Mouse (Mus musculus) heart, embryonic 10.5 days (tissue): ENCODE data around the gene Slamf1. TPM values are rescaled to one million over a fixed set of nuclear protein-coding genes. Genes with fewer than 3 reads are reported as not detected.

Experiments used
- DNase-seq: peaks from one replicate; pipeline ENCODE4 v3.0.0-alpha.2; 2017; ENCODE audit warnings: low spot score
- H3K27ac ChIP-seq: fragments of 300-500 bp; sonication (generic); 2 replicates; pipeline ENCODE4 v1.5.1; 2016; ENCODE audit warnings: mild to moderate bottlenecking
- H3K27me3 ChIP-seq: fragments of 300-500 bp; sonication (generic); 2 replicates; pipeline ENCODE4 v1.6.1; 2016; ENCODE audit warnings: mild to moderate bottlenecking; ENCODE audit not compliant: poor library complexity, insufficient read depth, severe bottlenecking
- H3K36me3 ChIP-seq: fragments of 300-500 bp; sonication (generic); 2 replicates; pipeline ENCODE4 v1.6.1; 2016; ENCODE audit warnings: mild to moderate bottlenecking, moderate library complexity
- H3K4me1 ChIP-seq: fragments of 300-500 bp; sonication (generic); 2 replicates; pipeline ENCODE4 v1.6.1; 2016; ENCODE audit warnings: mild to moderate bottlenecking
- H3K4me3 ChIP-seq: fragments of 300-500 bp; sonication (generic); 2 replicates; pipeline ENCODE4 v1.5.1; 2016; ENCODE audit warnings: mild to moderate bottlenecking, moderate library complexity
- H3K9me3 ChIP-seq: fragments of 300-500 bp; sonication (generic); 2 replicates; pipeline ENCODE4 v1.6.1; 2016; ENCODE audit warnings: mild to moderate bottlenecking, moderate library complexity
- WGBS: fragments of 180-500 bp; shearing (Covaris S2); methylation state at CpG from one replicate; pipeline ENCODE4 v1.1.7; 2016; 5-methylcytosine and 5-hydroxymethylcytosine counted together
- polyA plus RNA-seq: library from polyadenylated mRNA; unstranded; fragments of >200 nt; fragmentation: Nextera tagmentation; extraction: Ambion mirVana; gene quantifications from 2 replicates; pipeline ENCODE4 v1.2.1, GENCODE M21; 2016

Gene Slamf1
- polyA plus RNA-seq, result 0.26 and 0.36 TPM in 2 replicates

DNA sequence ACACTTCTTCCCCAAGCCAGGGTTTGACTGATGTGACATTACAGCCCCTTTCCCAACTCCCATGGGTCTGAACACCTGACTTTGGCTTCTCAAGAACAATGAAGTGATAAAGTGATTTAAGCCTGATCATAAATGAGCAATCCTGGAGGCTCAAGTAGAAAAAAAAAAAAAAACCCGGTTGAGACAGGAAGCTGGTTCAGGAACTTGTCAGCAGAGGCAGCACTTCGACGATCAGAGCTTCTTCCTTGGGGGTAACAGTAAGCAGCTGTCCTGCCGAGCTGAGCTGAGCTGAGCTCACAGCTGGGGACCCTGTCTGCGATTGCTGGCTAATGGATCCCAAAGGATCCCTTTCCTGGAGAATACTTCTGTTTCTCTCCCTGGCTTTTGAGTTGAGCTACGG lies at the start of gene Slamf1:
Slamf1 (plus strand) TSS at position 230 of the 400 bp plus-strand sequence.
- H3K36me3 ChIP-seq, result no peaks in the 10 kb centered on the region
- WGBS, result 16% methylated on average over 6 of the region's 6 CpGs
- DNase-seq, result no peak

GRCm38 (mm10) chr1:171731195-171731594 lies 35.7 kb upstream of the Slamf1 start:
- peaks cover 9% of the 10 kb centered on the region; the same call in 1 of the 2 replicates for H3K9me3 ChIP-seq
- H3K4me3 ChIP-seq, result no peak overlapping the region
- no peak overlapping the region for H3K27ac ChIP-seq
- no peak for DNase-seq
- H3K27me3 ChIP-seq, result no peaks in the 10 kb centered on the region
- no peaks in the 10 kb centered on the region for H3K4me1 ChIP-seq
- no peaks in the 10 kb centered on the region for H3K36me3 ChIP-seq

More for the DNA sequence above, at the start of gene Slamf1:
- no peak within 1 kb of the TSS for H3K4me3 ChIP-seq
- no peak within 1 kb of the TSS for H3K27ac ChIP-seq
- no peaks in the 10 kb centered on the region for H3K27me3 ChIP-seq
- H3K4me1 ChIP-seq, result peaks cover 2% of the 10 kb centered on the region; the same call in 1 of the 2 replicates
- no peaks in the 10 kb centered on the region for H3K9me3 ChIP-seq

GRCm38 (mm10) chr1:171734898-171735297 lies 32.0 kb upstream of the Slamf1 start:
- DNase-seq, result no peak
- no peaks in the 10 kb centered on the region for H3K36me3 ChIP-seq
- no peak overlapping the region for H3K27ac ChIP-seq
- H3K27me3 ChIP-seq, result no peaks in the 10 kb centered on the region
- H3K4me3 ChIP-seq, result no peak overlapping the region
- H3K4me1 ChIP-seq, result no peaks in the 10 kb centered on the region
- 75% methylated on average over 6 of the region's 6 CpGs for WGBS
- no peaks in the 10 kb centered on the region for H3K9me3 ChIP-seq

GRCm38 (mm10) chr1:171748127-171748969 lies 18.6 kb upstream of the Slamf1 start:
- Histone ChIP-seq H3K9me3 (no peaks in the 10 kb centered on the region), H3K36me3 (no peaks in the 10 kb centered on the region), H3K4me1 (no peaks in the 10 kb centered on the region), H3K4me3 (no peak overlapping the region), H3K27me3 (no peaks in the 10 kb centered on the region), H3K27ac (no peak overlapping the region)
- no peak for DNase-seq
- 77% methylated on average over 3 of the region's 3 CpGs for WGBS

- Histone ChIP-seq H3K36me3 (no peaks in the 10 kb centered on the region), H3K27ac (no peak overlapping the region), H3K27me3 (no peaks in the 10 kb centered on the region), H3K4me1 (peaks cover 7% of the 10 kb centered on the region; the same call in 1 of the 2 replicates), H3K4me3 (no peak overlapping the region), H3K9me3 (no peaks in the 10 kb centered on the region)
- no peak for DNase-seq
- 54% methylated on average over 5 of the region's 5 CpGs for WGBS
Observed at GRCm38 (mm10) chr1:171761853-171762448, 5.0 kb upstream of the Slamf1 start.

GRCm38 (mm10) chr1:171770996-171771395 lies 4.1 kb downstream of the Slamf1 start:
- no peaks in the 10 kb centered on the region for H3K27me3 ChIP-seq

GRCm38 (mm10) chr1:171772121-171772735 lies 5.3 kb downstream of the Slamf1 start:
- Histone ChIP-seq H3K4me3 (no peak overlapping the region), H3K9me3 (no peaks in the 10 kb centered on the region), H3K27ac (no peak overlapping the region), H3K36me3 (no peaks in the 10 kb centered on the region), H3K27me3 (no peaks in the 10 kb centered on the region; the same call in 1 of the 2 replicates), H3K4me1 (no peaks in the 10 kb centered on the region)
- DNase-seq, result no peak
- WGBS, result 76% methylated on average over 8 of the region's 8 CpGs

More at GRCm38 (mm10) chr1:171770996-171771395, 4.1 kb downstream of the Slamf1 start:
- 70% methylated on average over 6 of the region's 6 CpGs for WGBS
- DNase-seq, result no peak
- no peaks in the 10 kb centered on the region for H3K36me3 ChIP-seq
- H3K9me3 ChIP-seq, result no peaks in the 10 kb centered on the region
- no peak overlapping the region for H3K27ac ChIP-seq
- no peak overlapping the region for H3K4me3 ChIP-seq
- H3K4me1 ChIP-seq, result no peaks in the 10 kb centered on the region

- Histone ChIP-seq H3K9me3 (no peaks in the 10 kb centered on the region), H3K27me3 (no peaks in the 10 kb centered on the region; the same call in 1 of the 2 replicates), H3K4me3 (no peak overlapping the region), H3K27ac (no peak overlapping the region), H3K4me1 (no peaks in the 10 kb centered on the region), H3K36me3 (no peaks in the 10 kb centered on the region)
- DNase-seq, result no peak
- WGBS, result 71% methylated on average over 10 of the region's 10 CpGs
Observed at GRCm38 (mm10) chr1:171773232-171773989, 6.5 kb downstream of the Slamf1 start.

GRCm38 (mm10) chr1:171774266-171774665 lies 7.3 kb downstream of the Slamf1 start:
- WGBS, result 74% methylated on average over 5 of the region's 5 CpGs
- Histone ChIP-seq H3K36me3 (no peaks in the 10 kb centered on the region), H3K27ac (no peak overlapping the region), H3K4me1 (no peaks in the 10 kb centered on the region), H3K4me3 (no peak overlapping the region), H3K27me3 (no peaks in the 10 kb centered on the region; the same call in 1 of the 2 replicates), H3K9me3 (no peaks in the 10 kb centered on the region)
- DNase-seq, result no peak

DNA sequence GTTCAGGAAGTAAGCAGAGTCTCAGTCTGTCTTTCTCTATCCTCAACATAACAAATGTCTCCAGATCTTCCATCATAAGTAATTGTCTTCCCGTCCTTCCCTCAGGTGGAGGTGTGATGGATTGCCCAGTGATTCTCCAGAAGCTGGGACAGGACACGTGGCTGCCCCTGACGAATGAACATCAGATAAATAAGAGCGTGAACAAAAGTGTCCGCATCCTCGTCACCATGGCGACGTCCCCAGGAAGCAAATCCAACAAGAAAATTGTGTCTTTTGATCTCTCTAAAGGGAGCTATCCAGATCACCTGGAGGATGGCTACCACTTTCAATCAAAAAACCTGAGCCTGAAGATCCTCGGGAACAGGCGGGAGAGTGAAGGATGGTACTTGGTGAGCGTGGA lies 7.8 kb downstream of the Slamf1 start:
- WGBS, result 79% methylated on average over 11 of the region's 11 CpGs
- no peak overlapping the region for H3K4me3 ChIP-seq
- no peak for DNase-seq
- H3K36me3 ChIP-seq, result no peaks in the 10 kb centered on the region
- H3K4me1 ChIP-seq, result no peaks in the 10 kb centered on the region
- no peaks in the 10 kb centered on the region for H3K9me3 ChIP-seq
- H3K27me3 ChIP-seq, result no peaks in the 10 kb centered on the region; the same call in 1 of the 2 replicates
- H3K27ac ChIP-seq, result no peak overlapping the region

DNA sequence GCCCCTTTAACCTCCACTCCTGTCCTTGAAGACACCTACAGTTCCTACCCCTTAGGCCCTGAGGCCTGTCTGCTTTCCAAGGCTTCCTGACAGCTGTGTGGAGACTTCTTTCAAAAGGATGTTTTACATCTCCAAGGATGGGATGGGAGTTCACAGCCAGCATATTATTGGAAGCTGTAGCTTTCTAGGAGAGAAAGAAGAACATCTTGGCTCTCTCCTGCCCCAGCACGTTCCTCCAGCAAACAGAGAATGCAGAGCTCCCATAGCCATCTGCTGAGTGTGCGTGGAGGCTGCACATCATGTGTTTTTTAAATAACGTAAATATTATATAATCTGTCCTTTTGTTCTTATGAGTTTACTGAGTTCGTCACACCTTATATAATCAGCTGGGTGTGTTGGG lies 8.9 kb downstream of the Slamf1 start:
- H3K4me3 ChIP-seq, result no peak overlapping the region
- no peaks in the 10 kb centered on the region; the same call in 1 of the 2 replicates for H3K27me3 ChIP-seq
- no peaks in the 10 kb centered on the region for H3K4me1 ChIP-seq
- no peak overlapping the region for H3K27ac ChIP-seq
- no peak for DNase-seq
- H3K36me3 ChIP-seq, result no peaks in the 10 kb centered on the region
- H3K9me3 ChIP-seq, result no peaks in the 10 kb centered on the region
- WGBS, result 82% methylated on average over 4 of the region's 4 CpGs

GRCm38 (mm10) chr1:171777026-171777425 lies 10.1 kb downstream of the Slamf1 start:
- no peak overlapping the region for H3K27ac ChIP-seq
- no peak overlapping the region for H3K4me3 ChIP-seq
- H3K9me3 ChIP-seq, result no peaks in the 10 kb centered on the region
- DNase-seq, result no peak
- 74% methylated on average over 7 of the region's 7 CpGs for WGBS
- H3K27me3 ChIP-seq, result no peaks in the 10 kb centered on the region; the same call in 1 of the 2 replicates
- H3K36me3 ChIP-seq, result no peaks in the 10 kb centered on the region
- H3K4me1 ChIP-seq, result no peaks in the 10 kb centered on the region
